Mouse (Mus musculus): Measurements from ENCODE around the gene Fcrlb.

DNA sequence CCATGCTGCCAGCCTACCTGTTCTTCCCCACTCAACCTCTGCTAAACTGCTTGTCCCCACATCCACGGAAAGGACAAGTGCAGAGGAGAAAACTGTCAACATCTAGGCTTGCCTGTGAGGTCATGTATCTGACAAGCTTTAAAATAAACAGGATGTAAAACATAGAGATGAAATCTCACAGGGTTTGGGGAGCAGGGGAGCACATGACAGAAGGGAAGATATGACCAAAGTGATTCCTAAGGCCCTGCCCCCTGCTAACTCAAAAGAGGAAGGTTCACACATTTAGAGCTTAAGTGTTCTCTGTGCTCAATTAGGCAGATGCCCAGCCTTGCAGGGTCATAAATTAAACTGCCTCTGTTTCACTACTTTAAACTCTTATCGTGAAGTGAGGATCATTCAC lies 21.6 kb upstream of the Fcrlb start:
- TF ChIP-seq EP300 (IDR thresholded peaks at IDR 0.05; ENCODE audit: low read depth), result no peak
- no peak for TF ChIP-seq CTCF (IDR thresholded peaks at IDR 0.05; ENCODE audit: low read depth)

All from heart, postnatal 0 days (tissue).